Mouse (Mus musculus) testis, adult 2 months (tissue): ENCODE measurements around the gene Slc12a8. TPM values are rescaled to one million over a fixed set of nuclear protein-coding genes. Genes with fewer than 3 reads are reported as not detected.

Experiments used
- H3K27ac ChIP-seq: fragments of 200-500 bp; 2 replicates; pipeline ENCODE4 v1.5.1; 2012; ENCODE audit warnings: low read depth, low read length; ENCODE audit not compliant: control insufficient read depth, insufficient read depth
- H3K27me3 ChIP-seq: fragments of 200-500 bp; 2 replicates; pipeline ENCODE4 v1.6.1; 2012; ENCODE audit warnings: mild to moderate bottlenecking, low read length, moderate library complexity; ENCODE audit not compliant: control insufficient read depth, insufficient read depth
- H3K36me3 ChIP-seq: fragments of 200-500 bp; 2 replicates; pipeline ENCODE4 v1.6.1; 2012; ENCODE audit warnings: mild to moderate bottlenecking, low read length; ENCODE audit not compliant: control insufficient read depth, insufficient read depth
- H3K4me1 ChIP-seq: fragments of 200-500 bp; 2 replicates; pipeline ENCODE4 v1.6.1; 2012; ENCODE audit warnings: low read length; ENCODE audit not compliant: control insufficient read depth, insufficient read depth
- H3K4me3 ChIP-seq: fragments of 200-500 bp; 2 replicates; pipeline ENCODE4 v1.5.1; 2012; ENCODE audit warnings: low read depth, mild to moderate bottlenecking, low read length, moderate library complexity, mixed read lengths; ENCODE audit not compliant: control insufficient read depth
- CTCF ChIP-seq: fragments of 200-500 bp; IDR thresholded peaks from 2 replicates; pipeline ENCODE4 v1.5.1; 2012; ENCODE audit warnings: low read depth, mild to moderate bottlenecking, inconsistent platforms, low read length, moderate library complexity; ENCODE audit not compliant: control insufficient read depth, insufficient read depth, insufficient replicate concordance
- POLR2A ChIP-seq: fragments of 200-500 bp; IDR thresholded peaks from 2 replicates; pipeline ENCODE4 v1.6.1; 2012; ENCODE audit warnings: low read depth, mild to moderate bottlenecking, inconsistent platforms, low read length, moderate library complexity; ENCODE audit not compliant: control insufficient read depth
- polyA plus RNA-seq: library from polyadenylated mRNA; depleted of rRNA; stranded (reverse); fragments of >200 nt; gene quantifications from 2 replicates; pipeline ENCODE4 v1.2.3, GENCODE M21; 2012

Gene Slc12a8
- polyA plus RNA-seq, 1 experiment: 5.7 TPM

DNA sequence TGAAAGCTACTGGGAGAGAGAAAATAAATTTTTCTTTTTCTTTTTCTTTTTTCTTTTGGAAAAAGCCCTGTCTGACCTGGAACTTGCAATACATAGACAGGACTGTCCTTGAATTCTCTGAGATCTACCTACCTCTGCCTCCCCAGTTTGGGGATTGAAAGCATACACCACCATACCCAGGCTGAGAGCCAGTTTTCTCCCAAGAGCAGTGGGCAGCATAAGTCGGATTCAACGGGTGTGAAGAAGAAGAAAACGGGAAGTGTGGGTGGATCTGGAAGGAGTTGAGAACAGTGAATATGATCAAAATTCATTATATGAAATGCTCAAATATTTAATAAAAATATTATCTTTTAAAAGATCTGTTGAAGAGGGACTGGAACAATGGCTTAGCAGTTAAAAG lies 138.3 kb downstream of the Slc12a8 start:
- no peaks in the 10 kb centered on the region for H3K4me1 ChIP-seq
- H3K27ac ChIP-seq: no peak overlapping the region
- H3K36me3 ChIP-seq: no peaks in the 10 kb centered on the region
- no peak for TF ChIP-seq POLR2A
- TF ChIP-seq CTCF: no peak
- H3K4me3 ChIP-seq: no peak overlapping the region
- H3K27me3 ChIP-seq: no peaks in the 10 kb centered on the region

- H3K36me3 ChIP-seq: no peaks in the 10 kb centered on the region
- TF ChIP-seq POLR2A (no peak), CTCF (no peak)
- H3K27ac ChIP-seq: no peak overlapping the region
- H3K4me1 ChIP-seq: no peaks in the 10 kb centered on the region
- H3K27me3 ChIP-seq: no peaks in the 10 kb centered on the region
- H3K4me3 ChIP-seq: no peak overlapping the region
Measured at GRCm38 (mm10) chr16:33657191-33657590, 140.1 kb downstream of the Slc12a8 start.

- Histone ChIP-seq H3K36me3 (no peaks in the 10 kb centered on the region), H3K27me3 (no peaks in the 10 kb centered on the region), H3K4me3 (no peak overlapping the region), H3K4me1 (no peaks in the 10 kb centered on the region), H3K27ac (no peak overlapping the region)
- no peak for TF ChIP-seq POLR2A
- TF ChIP-seq CTCF: no peak
Measured at GRCm38 (mm10) chr16:33658121-33658520, 141.0 kb downstream of the Slc12a8 start.

DNA sequence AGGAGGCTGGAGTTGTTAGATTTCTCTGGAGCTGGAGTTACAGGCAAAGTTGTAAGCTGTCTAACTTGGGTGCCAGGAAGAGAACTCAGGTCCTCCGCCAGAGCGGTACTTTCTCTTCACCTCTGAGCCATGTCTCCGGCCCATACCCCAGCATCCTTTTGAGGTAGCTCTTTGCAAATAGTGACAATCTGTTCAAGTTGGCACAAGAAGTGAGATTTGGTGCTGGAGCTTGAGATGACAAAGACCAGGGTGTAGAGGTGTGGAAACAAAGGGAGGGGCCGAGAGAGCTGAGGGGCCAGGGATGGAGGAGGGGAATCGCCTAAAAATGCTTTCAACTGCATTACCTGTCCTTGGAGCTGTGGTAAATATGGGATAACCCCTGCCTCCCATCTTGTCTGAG lies 142.4 kb downstream of the Slc12a8 start:
- Histone ChIP-seq H3K36me3 (no peaks in the 10 kb centered on the region), H3K27ac (no peak overlapping the region), H3K4me3 (no peak overlapping the region), H3K27me3 (no peaks in the 10 kb centered on the region), H3K4me1 (no peaks in the 10 kb centered on the region)
- no peak for TF ChIP-seq CTCF
- no peak for TF ChIP-seq POLR2A

GRCm38 (mm10) chr16:33660125-33660524 lies 143.0 kb downstream of the Slc12a8 start:
- no peaks in the 10 kb centered on the region for H3K4me1 ChIP-seq
- H3K27ac ChIP-seq: no peak overlapping the region
- no peak for TF ChIP-seq POLR2A
- TF ChIP-seq CTCF: no peak

GRCm38 (mm10) chr16:33662841-33663240 lies 145.7 kb downstream of the Slc12a8 start:
- H3K4me3 ChIP-seq: no peak overlapping the region; the same call in 1 of the 2 replicates
- no peak overlapping the region for H3K27ac ChIP-seq
- H3K36me3 ChIP-seq: no peaks in the 10 kb centered on the region
- no peaks in the 10 kb centered on the region for H3K27me3 ChIP-seq
- H3K4me1 ChIP-seq: no peaks in the 10 kb centered on the region
- no peak for TF ChIP-seq CTCF
- no peak for TF ChIP-seq POLR2A

More at GRCm38 (mm10) chr16:33660125-33660524, 143.0 kb downstream of the Slc12a8 start:
- H3K36me3 ChIP-seq: no peaks in the 10 kb centered on the region
- no peaks in the 10 kb centered on the region for H3K27me3 ChIP-seq
- no peak overlapping the region for H3K4me3 ChIP-seq

GRCm38 (mm10) chr16:33666226-33666625 lies 149.1 kb downstream of the Slc12a8 start:
- Histone ChIP-seq H3K27me3 (no peaks in the 10 kb centered on the region), H3K4me1 (no peaks in the 10 kb centered on the region), H3K36me3 (no peaks in the 10 kb centered on the region), H3K4me3 (no peak overlapping the region), H3K27ac (no peak overlapping the region)
- TF ChIP-seq POLR2A (no peak), CTCF (no peak)

GRCm38 (mm10) chr16:33666985-33667538 lies 149.9 kb downstream of the Slc12a8 start:
- Histone ChIP-seq H3K4me3 (no peak overlapping the region), H3K36me3 (no peaks in the 10 kb centered on the region), H3K27me3 (no peaks in the 10 kb centered on the region), H3K27ac (no peak overlapping the region), H3K4me1 (no peaks in the 10 kb centered on the region)
- TF ChIP-seq POLR2A (no peak), CTCF (no peak)
